Mouse (Mus musculus) small intestine, adult 2 months (tissue): ENCODE measurements around the gene Tbc1d4.

Source experiments
- CTCF ChIP-seq: fragments of 200-500 bp; IDR thresholded peaks from 2 replicates; pipeline ENCODE4 v1.5.1; 2012; ENCODE audit warnings: low read depth, mild to moderate bottlenecking, control low read depth, inconsistent platforms, low read length, moderate library complexity, mixed read lengths; ENCODE audit not compliant: insufficient replicate concordance, insufficient read length; ENCODE audit errors: extremely low read depth
- POLR2A ChIP-seq: fragments of 200-500 bp; IDR thresholded peaks from 2 replicates; pipeline ENCODE4 v1.6.1; 2012; ENCODE audit warnings: low read depth, mild to moderate bottlenecking, control low read depth, inconsistent platforms, low read length, moderate library complexity

GRCm38 (mm10) chr14:101507956-101508355, 101.0 kb downstream of the Tbc1d4 start:
- no peak for TF ChIP-seq CTCF
- TF ChIP-seq POLR2A, result no peak
